Mouse (Mus musculus) midbrain, embryonic 13.5 days (tissue): ENCODE results near the gene Gm3336. TPM values are rescaled to one million over a fixed set of nuclear protein-coding genes. Genes with fewer than 3 reads are reported as not detected.

Source experiments
- ATAC-seq: fragments of 200-750 bp; cut with Nextera tagmentation; 2 replicates; pipeline ENCODE4 v1.8.0; 2017; ENCODE audit warnings: mild to moderate bottlenecking, moderate TSS enrichment, moderate library complexity
- H3K27ac ChIP-seq: fragments of 300-500 bp; sonication (generic); 2 replicates; pipeline ENCODE4 v1.5.1; 2015; ENCODE audit warnings: inconsistent platforms, mild to moderate bottlenecking, moderate library complexity
- H3K27me3 ChIP-seq: fragments of 300-500 bp; sonication (generic); 2 replicates; pipeline ENCODE4 v1.6.1; 2015; ENCODE audit warnings: mild to moderate bottlenecking, inconsistent platforms
- H3K36me3 ChIP-seq: fragments of 300-500 bp; sonication (generic); 2 replicates; pipeline ENCODE4 v1.6.1; 2015; ENCODE audit warnings: mild to moderate bottlenecking, inconsistent platforms
- H3K4me1 ChIP-seq: fragments of 300-500 bp; sonication (generic); replicated peaks from 2 replicates; pipeline ENCODE4 v1.6.1; 2015; ENCODE audit warnings: inconsistent platforms
- H3K4me2 ChIP-seq: fragments of 300-500 bp; sonication (generic); replicated peaks from 2 replicates; pipeline ENCODE4 v1.6.1; 2015; ENCODE audit warnings: moderate library complexity, mild to moderate bottlenecking, inconsistent platforms
- H3K4me3 ChIP-seq: fragments of 300-500 bp; sonication (generic); replicated peaks from 2 replicates; pipeline ENCODE4 v1.5.1; 2015; ENCODE audit warnings: mild to moderate bottlenecking, inconsistent platforms
- H3K9ac ChIP-seq: fragments of 300-500 bp; sonication (generic); replicated peaks from 2 replicates; pipeline ENCODE4 v1.6.1; 2015; ENCODE audit warnings: mild to moderate bottlenecking, inconsistent platforms
- H3K9me3 ChIP-seq: fragments of 300-500 bp; sonication (generic); 2 replicates; pipeline ENCODE4 v1.6.1; 2016; ENCODE audit warnings: mild to moderate bottlenecking, inconsistent platforms
- WGBS: fragments of 180-500 bp; shearing (Covaris S2); methylation state at CpG from one replicate; pipeline ENCODE4 v1.1.7; 2015; 5-methylcytosine and 5-hydroxymethylcytosine counted together
- polyA plus RNA-seq: library from polyadenylated mRNA; unstranded; fragments of >200 nt; fragmentation: Nextera tagmentation; extraction: Ambion mirVana; gene quantifications from 2 replicates; pipeline ENCODE4 v1.2.1, GENCODE M21; 2015

Gm3336 gene
- not detected in 2 replicates for polyA plus RNA-seq

- peak; percentile 37 for ATAC-seq
- Histone ChIP-seq H3K9ac (0 out of 2 replicates have a peak within 1 kb of the TSS, but pooled peaks have one; percentile 24), H3K4me3 (no peak within 1 kb of the TSS), H3K4me2 (0 out of 2 replicates have a peak within 1 kb of the TSS, but pooled peaks have one; percentile 21), H3K36me3 (no peaks in the 10 kb centered on the region), H3K27me3 (peaks cover 14% of the 10 kb centered on the region; the same call in 1 of the 2 replicates), H3K9me3 (no peaks in the 10 kb centered on the region), H3K27ac (no peak within 1 kb of the TSS), H3K4me1 (no peaks in the 10 kb centered on the region)
- 2% methylated on average over 19 of the region's 19 CpGs for WGBS
These were observed at the start of gene Gm3336 for GRCm38 (mm10) chr8:70718297-70718696. TSS of gene Gm3336 (plus strand) at chr8:70718543.

- no peak for ATAC-seq
- Histone ChIP-seq H3K9me3 (no peaks in the 10 kb centered on the region), H3K4me1 (peaks cover 23% of the 10 kb centered on the region), H3K4me3 (no peak overlapping the region), H3K27ac (peak overlapping the region; percentile 90; the same call in 1 of the 2 replicates), H3K36me3 (no peaks in the 10 kb centered on the region; the same call in 1 of the 2 replicates), H3K9ac (no peak overlapping the region), H3K4me2 (no peak overlapping the region), H3K27me3 (no peaks in the 10 kb centered on the region)
- WGBS, result 64% methylated on average over 10 of the region's 10 CpGs
These were observed 46.6 kb upstream of the Gm3336 start for GRCm38 (mm10) chr8:70671615-70672324.

GRCm38 (mm10) chr8:70672325-70673078, 45.8 kb upstream of the Gm3336 start:
- Histone ChIP-seq H3K4me1 (peaks cover 23% of the 10 kb centered on the region), H3K9ac (peak overlapping the region; percentile 63), H3K27ac (peak overlapping the region; percentile 90), H3K27me3 (no peaks in the 10 kb centered on the region), H3K4me2 (peak overlapping the region; percentile 51), H3K4me3 (peak overlapping the region; percentile 56), H3K9me3 (no peaks in the 10 kb centered on the region), H3K36me3 (peaks cover 3% of the 10 kb centered on the region)
- 40% methylated on average over 19 of the region's 19 CpGs for WGBS
- peak; percentile 43; the same call in 1 of the 2 replicates for ATAC-seq

GRCm38 (mm10) chr8:70673079-70673856, 45.1 kb upstream of the Gm3336 start, which contains the start of gene Lsm4:
TSS of gene Lsm4 (plus strand) at chr8:70673248.
- Histone ChIP-seq H3K9me3 (no peaks in the 10 kb centered on the region), H3K9ac (peak within 1 kb of the TSS; percentile 76), H3K27ac (peak within 1 kb of the TSS; percentile 93), H3K27me3 (no peaks in the 10 kb centered on the region), H3K4me3 (peak within 1 kb of the TSS; percentile 56), H3K4me2 (peak within 1 kb of the TSS; percentile 66), H3K36me3 (peaks cover 11% of the 10 kb centered on the region), H3K4me1 (peaks cover 23% of the 10 kb centered on the region)
- ATAC-seq, result peak; percentile 98
- WGBS, result under 1% methylated on average over 60 of the region's 60 CpGs

- H3K27me3 ChIP-seq, result no peaks in the 10 kb centered on the region
- H3K27ac ChIP-seq, result peak overlapping the region; percentile 93
- H3K4me2 ChIP-seq, result peak overlapping the region; percentile 66
- peaks cover 20% of the 10 kb centered on the region for H3K36me3 ChIP-seq
- H3K4me3 ChIP-seq, result peak overlapping the region; percentile 56
- no peak; the same call in 1 of the 2 replicates for ATAC-seq
- peaks cover 23% of the 10 kb centered on the region for H3K4me1 ChIP-seq
- WGBS, result 93% methylated on average over 3 of the region's 3 CpGs
- peak overlapping the region; percentile 76 for H3K9ac ChIP-seq
- H3K9me3 ChIP-seq, result no peaks in the 10 kb centered on the region
These were observed 44.2 kb upstream of the Gm3336 start for GRCm38 (mm10) chr8:70674109-70674508.

DNA sequence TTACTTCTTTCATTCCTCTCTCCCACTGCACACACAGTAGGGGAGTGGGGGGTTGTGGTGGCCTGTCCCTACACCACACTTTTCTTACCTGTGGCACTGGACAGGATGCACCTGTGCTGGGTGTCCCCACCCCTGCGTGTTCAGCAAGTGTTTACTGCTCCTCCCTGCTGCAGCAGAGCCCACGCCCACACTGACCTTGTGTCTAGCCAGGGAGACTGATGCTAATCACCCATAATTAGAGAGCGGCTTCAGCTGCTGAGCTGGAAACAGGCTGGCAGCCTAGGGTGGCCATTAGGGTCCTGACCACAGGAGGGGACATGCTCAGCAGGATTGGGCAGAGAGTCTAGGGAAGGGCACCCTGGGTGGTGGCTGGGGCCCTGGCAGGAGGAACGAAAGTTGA, 43.6 kb upstream of the Gm3336 start:
- H3K27me3 ChIP-seq, result no peaks in the 10 kb centered on the region
- no peak overlapping the region for H3K4me3 ChIP-seq
- peaks cover 23% of the 10 kb centered on the region for H3K4me1 ChIP-seq
- no peak overlapping the region for H3K27ac ChIP-seq
- peaks cover 26% of the 10 kb centered on the region for H3K36me3 ChIP-seq
- no peak for ATAC-seq
- no peaks in the 10 kb centered on the region for H3K9me3 ChIP-seq
- WGBS, result 84% methylated on average over 4 of the region's 4 CpGs
- H3K4me2 ChIP-seq, result peak overlapping the region; percentile 66; the same call in 1 of the 2 replicates
- H3K9ac ChIP-seq, result peak overlapping the region; percentile 76; the same call in 1 of the 2 replicates

GRCm38 (mm10) chr8:70675336-70675735, 43.0 kb upstream of the Gm3336 start:
- Histone ChIP-seq H3K27me3 (no peaks in the 10 kb centered on the region), H3K9me3 (no peaks in the 10 kb centered on the region), H3K4me3 (no peak overlapping the region), H3K4me1 (peaks cover 23% of the 10 kb centered on the region), H3K27ac (no peak overlapping the region), H3K9ac (no peak overlapping the region; the same call in 1 of the 2 replicates), H3K4me2 (no peak overlapping the region), H3K36me3 (peaks cover 32% of the 10 kb centered on the region)
- 100% methylated on average over 1 of the region's 1 CpGs for WGBS
- no peak for ATAC-seq

- no peak overlapping the region for H3K27ac ChIP-seq
- no peak for ATAC-seq
- no peak overlapping the region for H3K4me2 ChIP-seq
- H3K4me3 ChIP-seq, result no peak overlapping the region
- no peak overlapping the region for H3K9ac ChIP-seq
- 95% methylated on average over 15 of the region's 15 CpGs for WGBS
- H3K27me3 ChIP-seq, result no peaks in the 10 kb centered on the region
- H3K9me3 ChIP-seq, result no peaks in the 10 kb centered on the region
- H3K36me3 ChIP-seq, result peaks cover 32% of the 10 kb centered on the region
- H3K4me1 ChIP-seq, result peaks cover 24% of the 10 kb centered on the region
These were observed 40.8 kb upstream of the Gm3336 start for GRCm38 (mm10) chr8:70677451-70678080.

GRCm38 (mm10) chr8:70678679-70679078, 39.7 kb upstream of the Gm3336 start:
- Histone ChIP-seq H3K9ac (no peak overlapping the region), H3K36me3 (peaks cover 32% of the 10 kb centered on the region), H3K4me1 (peaks cover 21% of the 10 kb centered on the region), H3K4me3 (no peak overlapping the region), H3K4me2 (no peak overlapping the region), H3K27ac (no peak overlapping the region), H3K9me3 (no peaks in the 10 kb centered on the region), H3K27me3 (no peaks in the 10 kb centered on the region)
- ATAC-seq, result no peak

- peaks cover 17% of the 10 kb centered on the region for H3K4me1 ChIP-seq
- H3K9me3 ChIP-seq, result no peaks in the 10 kb centered on the region
- no peak overlapping the region for H3K4me3 ChIP-seq
- no peak for ATAC-seq
- no peak overlapping the region for H3K27ac ChIP-seq
- peaks cover 32% of the 10 kb centered on the region for H3K36me3 ChIP-seq
- H3K4me2 ChIP-seq, result no peak overlapping the region
- H3K9ac ChIP-seq, result no peak overlapping the region
- WGBS, result 95% methylated on average over 4 of the region's 4 CpGs
- no peaks in the 10 kb centered on the region for H3K27me3 ChIP-seq
These were observed 38.9 kb upstream of the Gm3336 start for GRCm38 (mm10) chr8:70679404-70679803.

DNA sequence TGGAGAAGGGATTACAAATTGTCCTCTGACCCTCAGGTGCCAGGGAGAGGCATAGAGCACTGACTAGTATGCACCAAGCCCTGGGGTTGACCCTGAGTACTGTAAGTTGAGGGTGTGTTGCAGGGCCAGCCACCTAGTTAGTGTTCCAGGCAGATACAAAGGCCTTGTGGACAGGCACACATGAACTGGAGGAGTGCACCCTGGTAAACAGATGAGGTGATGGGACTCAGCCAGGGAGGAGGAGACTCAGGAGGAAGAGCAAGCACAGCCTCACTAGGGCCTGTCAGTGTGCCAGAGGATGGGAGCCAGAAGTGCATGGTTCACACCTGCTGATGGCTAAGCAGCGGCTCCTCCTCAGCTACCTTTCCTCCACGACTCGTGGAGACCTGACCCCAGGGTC, 38.3 kb upstream of the Gm3336 start:
- no peak overlapping the region for H3K4me3 ChIP-seq
- H3K9me3 ChIP-seq, result no peaks in the 10 kb centered on the region
- H3K4me2 ChIP-seq, result no peak overlapping the region
- H3K4me1 ChIP-seq, result peaks cover 14% of the 10 kb centered on the region
- H3K36me3 ChIP-seq, result peaks cover 32% of the 10 kb centered on the region
- H3K9ac ChIP-seq, result no peak overlapping the region
- no peak for ATAC-seq
- WGBS, result 86% methylated on average over 3 of the region's 3 CpGs
- no peak overlapping the region for H3K27ac ChIP-seq
- no peaks in the 10 kb centered on the region for H3K27me3 ChIP-seq
